Mouse (Mus musculus): ENCODE data around the gene Dhx16. TPM values are rescaled to one million over a fixed set of nuclear protein-coding genes. Genes with fewer than 3 reads are reported as not detected.
A peak's percentile ranks its signal among the peaks of the same experiment; 100 is the strongest.

Dhx16 gene
- polyA plus RNA-seq, 1 experiment = 42.4 TPM

DNA sequence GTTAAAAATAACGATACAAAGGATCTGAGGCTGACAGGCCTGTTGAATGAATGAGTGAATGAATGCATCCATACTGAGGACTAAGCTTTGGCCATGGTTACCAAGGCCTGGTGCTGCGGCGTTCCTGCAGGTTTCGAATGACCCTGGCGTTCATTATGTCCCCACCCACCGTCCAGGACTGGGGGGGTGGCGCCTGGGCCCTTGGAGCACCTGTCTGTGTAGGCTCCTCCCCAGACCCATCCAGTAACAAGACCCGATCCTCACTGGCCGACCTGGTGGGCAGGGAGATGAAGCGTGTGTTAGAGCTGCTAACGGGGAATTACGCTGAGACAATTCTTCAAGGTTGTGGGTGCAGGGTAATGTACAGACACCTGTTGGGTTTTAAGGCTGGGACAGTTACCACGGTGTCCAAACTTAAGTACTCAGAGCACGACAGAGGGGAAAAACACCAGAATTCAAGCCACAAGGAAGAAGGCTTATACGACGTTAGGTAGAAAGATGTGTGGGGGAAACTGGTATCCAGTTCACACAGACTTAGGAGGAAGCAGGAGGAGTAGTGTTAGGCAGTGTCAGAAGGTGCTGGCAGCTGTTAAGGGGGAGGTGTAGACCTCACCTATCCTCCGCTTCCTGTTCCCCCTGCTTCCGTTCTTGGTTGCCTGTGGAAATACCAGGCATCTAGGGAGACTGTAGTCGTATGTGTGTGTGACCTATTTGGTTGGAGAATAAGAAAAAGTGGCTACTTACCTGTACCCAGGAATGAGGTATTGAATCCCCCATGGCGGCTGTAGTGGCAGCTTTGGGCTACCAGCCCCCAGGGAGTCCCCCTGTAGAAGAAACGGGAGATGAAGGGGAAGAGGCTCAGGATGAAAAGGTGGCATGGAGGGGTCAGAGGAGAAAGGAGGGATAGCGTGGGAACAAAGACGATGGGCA is 18.3 kb downstream of the Dhx16 start:
- no peak for TF ChIP-seq CEBPB (IDR thresholded peaks at IDR 0.05; ENCODE audit: low read depth)
- no peak for TF ChIP-seq FOSL1 (IDR thresholded peaks at IDR 0.05; ENCODE audit: insufficient read depth, low read length, poor library complexity, severe bottlenecking)
- no peak for TF ChIP-seq MYOG (IDR thresholded peaks at IDR 0.05; ENCODE audit: control insufficient read depth, extremely low read depth, insufficient read length)
- no peak for TF ChIP-seq MAX (IDR thresholded peaks at IDR 0.05)
- TF ChIP-seq USF1 (IDR thresholded peaks at IDR 0.05; ENCODE audit: low read depth) = no peak
- TF ChIP-seq CTCF (IDR thresholded peaks at IDR 0.05; ENCODE audit: control insufficient read depth, insufficient read depth, insufficient read length) = no peak
- no peak for TF ChIP-seq MYOD1 (IDR thresholded peaks at IDR 0.05; ENCODE audit: control insufficient read depth, insufficient read length, low read depth)
- Histone ChIP-seq H3K27me3 (ENCODE audit: control insufficient read depth, insufficient read depth, insufficient read length) (no peaks in the 10 kb centered on the region), H3ac (ENCODE audit: control insufficient read depth, insufficient read length, low read depth) (peak overlapping the region; percentile 66), H3K79me3 (ENCODE audit: low read depth) (peaks cover 4% of the 10 kb centered on the region), H3K36me3 (ENCODE audit: control insufficient read depth, insufficient read depth) (peaks cover 20% of the 10 kb centered on the region), H3K79me2 (ENCODE audit: control insufficient read depth, insufficient read depth) (peaks cover 18% of the 10 kb centered on the region), H3K4me3 (ENCODE audit: insufficient read depth, poor library complexity, severe bottlenecking) (no peak overlapping the region)

DNA sequence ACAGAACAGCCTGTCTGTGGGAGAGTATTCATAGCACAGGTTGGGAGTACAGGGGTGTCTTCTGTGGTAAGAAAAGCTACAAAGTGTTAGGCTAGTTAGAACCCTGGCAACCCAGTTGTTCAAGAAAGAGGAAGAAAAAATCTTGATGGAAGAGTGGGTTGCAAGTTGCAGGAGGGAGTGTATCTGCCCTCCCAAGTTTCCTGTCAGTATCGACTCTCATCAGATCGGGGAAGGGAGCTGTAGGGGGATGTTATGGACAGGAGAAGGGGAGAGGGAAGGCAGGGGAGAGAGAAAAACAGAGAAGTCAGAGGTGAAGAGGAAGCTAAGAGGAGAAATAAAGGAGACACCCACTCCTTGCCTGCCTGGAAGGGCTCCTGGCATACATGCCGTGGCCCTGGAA is 21.0 kb downstream of the Dhx16 start:
- Histone ChIP-seq H3K36me3 (ENCODE audit: control insufficient read depth, insufficient read depth) (peaks cover 10% of the 10 kb centered on the region), H3K79me3 (ENCODE audit: low read depth) (peaks cover 4% of the 10 kb centered on the region)

DNA sequence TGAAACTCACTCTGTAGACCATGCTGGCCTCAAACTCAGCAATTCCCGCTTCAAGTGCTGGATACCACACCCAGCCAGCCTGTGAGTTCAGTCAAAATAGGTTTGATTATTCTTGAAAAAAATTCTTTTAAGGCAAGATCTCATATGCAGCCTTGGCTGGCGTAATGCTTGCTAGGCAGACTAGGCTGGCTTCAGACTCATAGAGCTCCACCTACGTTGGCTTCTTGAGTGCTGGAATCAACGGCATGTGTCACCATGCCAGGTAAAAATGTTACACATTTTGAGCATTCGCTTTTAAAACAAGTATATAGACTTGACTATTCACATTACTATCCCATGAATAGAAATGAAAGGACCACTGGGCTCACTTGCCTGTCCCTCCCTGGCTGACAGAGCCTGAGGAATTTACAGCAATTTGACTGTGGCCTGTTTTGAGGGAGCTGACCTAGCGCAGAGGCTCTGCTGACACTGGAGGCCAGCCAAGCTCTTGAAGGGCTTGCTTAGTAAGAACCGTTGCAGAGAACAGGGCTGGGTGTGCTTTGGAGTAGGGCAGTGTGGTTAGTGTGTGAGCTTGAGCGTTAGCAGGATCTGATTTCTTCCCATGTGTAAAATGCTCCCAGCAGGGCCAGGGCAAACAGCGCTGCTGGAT is 23.8 kb downstream of the Dhx16 start:
- H3K4me3 ChIP-seq (ENCODE audit: insufficient read depth, poor library complexity, severe bottlenecking) = no peak overlapping the region
- H3K36me3 ChIP-seq (ENCODE audit: control insufficient read depth, insufficient read depth) = peaks cover 19% of the 10 kb centered on the region
- H3ac ChIP-seq (ENCODE audit: control insufficient read depth, insufficient read length, low read depth) = no peak overlapping the region
- H3K27me3 ChIP-seq (ENCODE audit: control insufficient read depth, insufficient read depth, insufficient read length) = no peaks in the 10 kb centered on the region
- H3K79me3 ChIP-seq (ENCODE audit: low read depth) = no peaks in the 10 kb centered on the region
- TF ChIP-seq USF1 (IDR thresholded peaks at IDR 0.05; ENCODE audit: low read depth) (no peak), CTCF (IDR thresholded peaks at IDR 0.05; ENCODE audit: control insufficient read depth, insufficient read depth, insufficient read length) (no peak), MYOD1 (IDR thresholded peaks at IDR 0.05; ENCODE audit: control insufficient read depth, insufficient read length, low read depth) (no peak), CEBPB (IDR thresholded peaks at IDR 0.05; ENCODE audit: low read depth) (no peak), FOSL1 (IDR thresholded peaks at IDR 0.05; ENCODE audit: insufficient read depth, low read length, poor library complexity, severe bottlenecking) (no peak), MAX (IDR thresholded peaks at IDR 0.05) (no peak), MYOG (IDR thresholded peaks at IDR 0.05; ENCODE audit: control insufficient read depth, extremely low read depth, insufficient read length) (no peak)
- H3K79me2 ChIP-seq (ENCODE audit: control insufficient read depth, insufficient read depth) = peaks cover 1% of the 10 kb centered on the region

More for the DNA sequence above, 21.0 kb downstream of the Dhx16 start:
- Histone ChIP-seq H3ac (ENCODE audit: control insufficient read depth, insufficient read length, low read depth) (no peak overlapping the region), H3K79me2 (ENCODE audit: control insufficient read depth, insufficient read depth) (peaks cover 14% of the 10 kb centered on the region), H3K27me3 (ENCODE audit: control insufficient read depth, insufficient read depth, insufficient read length) (no peaks in the 10 kb centered on the region), H3K4me3 (ENCODE audit: insufficient read depth, poor library complexity, severe bottlenecking) (no peak overlapping the region)
- TF ChIP-seq USF1 (IDR thresholded peaks at IDR 0.05; ENCODE audit: low read depth) (no peak), MYOG (IDR thresholded peaks at IDR 0.05; ENCODE audit: control insufficient read depth, extremely low read depth, insufficient read length) (no peak), MAX (IDR thresholded peaks at IDR 0.05) (no peak), MYOD1 (IDR thresholded peaks at IDR 0.05; ENCODE audit: control insufficient read depth, insufficient read length, low read depth) (no peak)

DNA sequence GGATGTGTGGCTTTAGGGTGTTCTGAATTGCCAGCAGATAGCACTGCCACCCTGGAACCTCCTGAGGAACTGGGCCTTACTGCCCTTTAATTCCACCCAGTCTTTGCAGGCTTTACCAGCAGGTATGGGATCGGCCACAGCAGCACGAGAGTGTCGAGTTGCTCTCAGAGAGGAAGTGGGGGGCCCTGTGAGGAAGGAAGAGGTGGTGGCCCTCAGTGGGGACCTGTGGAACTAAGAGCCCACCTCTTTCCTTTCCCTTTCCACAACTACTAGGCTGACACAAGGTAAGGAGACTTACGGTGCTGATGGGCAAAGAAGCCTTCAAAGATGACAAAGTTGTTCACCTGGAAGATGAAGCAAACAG is 24.4 kb downstream of the Dhx16 start:
- Histone ChIP-seq H3K79me3 (ENCODE audit: low read depth) (peaks cover 3% of the 10 kb centered on the region), H3K79me2 (ENCODE audit: control insufficient read depth, insufficient read depth) (peaks cover 6% of the 10 kb centered on the region), H3K36me3 (ENCODE audit: control insufficient read depth, insufficient read depth) (peaks cover 19% of the 10 kb centered on the region), H3K4me3 (ENCODE audit: insufficient read depth, poor library complexity, severe bottlenecking) (no peak overlapping the region), H3ac (ENCODE audit: control insufficient read depth, insufficient read length, low read depth) (no peak overlapping the region), H3K27me3 (ENCODE audit: control insufficient read depth, insufficient read depth, insufficient read length) (no peaks in the 10 kb centered on the region)
- no peak for TF ChIP-seq FOSL1 (IDR thresholded peaks at IDR 0.05; ENCODE audit: insufficient read depth, low read length, poor library complexity, severe bottlenecking)
- no peak for TF ChIP-seq MYOG (IDR thresholded peaks at IDR 0.05; ENCODE audit: control insufficient read depth, extremely low read depth, insufficient read length)
- no peak for TF ChIP-seq CTCF (IDR thresholded peaks at IDR 0.05; ENCODE audit: control insufficient read depth, insufficient read depth, insufficient read length)
- no peak for TF ChIP-seq MYOD1 (IDR thresholded peaks at IDR 0.05; ENCODE audit: control insufficient read depth, insufficient read length, low read depth)
- TF ChIP-seq USF1 (IDR thresholded peaks at IDR 0.05; ENCODE audit: low read depth) = no peak
- TF ChIP-seq MAX (IDR thresholded peaks at IDR 0.05) = no peak
- no peak for TF ChIP-seq CEBPB (IDR thresholded peaks at IDR 0.05; ENCODE audit: low read depth)

DNA sequence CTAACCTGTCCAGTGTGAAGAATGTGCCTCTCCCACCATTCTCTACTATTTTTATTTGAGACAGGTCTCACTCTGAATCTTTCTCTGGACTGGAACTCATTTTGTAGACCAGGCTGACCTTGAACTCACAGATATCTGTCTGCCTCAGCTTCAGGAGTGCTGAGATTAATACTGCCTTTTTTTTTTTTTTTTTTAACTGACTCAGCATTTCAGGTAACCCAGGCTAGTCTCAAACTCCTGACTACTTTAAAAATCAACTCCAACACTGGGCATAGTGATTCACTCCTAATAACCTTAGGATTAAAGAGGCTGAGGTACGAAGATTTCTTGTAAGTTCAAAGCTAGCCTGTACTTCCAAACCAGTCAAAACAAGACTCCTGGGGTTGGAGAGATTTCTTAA is 26.0 kb downstream of the Dhx16 start:
- no peak overlapping the region for H3ac ChIP-seq (ENCODE audit: control insufficient read depth, insufficient read length, low read depth)
- no peak for TF ChIP-seq CEBPB (IDR thresholded peaks at IDR 0.05; ENCODE audit: low read depth)
- TF ChIP-seq MYOD1 (IDR thresholded peaks at IDR 0.05; ENCODE audit: control insufficient read depth, insufficient read length, low read depth) = no peak
- TF ChIP-seq FOSL1 (IDR thresholded peaks at IDR 0.05; ENCODE audit: insufficient read depth, low read length, poor library complexity, severe bottlenecking) = no peak
- no peak for TF ChIP-seq MYOG (IDR thresholded peaks at IDR 0.05; ENCODE audit: control insufficient read depth, extremely low read depth, insufficient read length)
- TF ChIP-seq USF1 (IDR thresholded peaks at IDR 0.05; ENCODE audit: low read depth) = no peak
- TF ChIP-seq CTCF (IDR thresholded peaks at IDR 0.05; ENCODE audit: control insufficient read depth, insufficient read depth, insufficient read length) = no peak
- TF ChIP-seq MAX (IDR thresholded peaks at IDR 0.05) = no peak
- no peaks in the 10 kb centered on the region for H3K27me3 ChIP-seq (ENCODE audit: control insufficient read depth, insufficient read depth, insufficient read length)
- H3K79me3 ChIP-seq (ENCODE audit: low read depth) = peaks cover 6% of the 10 kb centered on the region
- H3K79me2 ChIP-seq (ENCODE audit: control insufficient read depth, insufficient read depth) = peaks cover 18% of the 10 kb centered on the region
- H3K36me3 ChIP-seq (ENCODE audit: control insufficient read depth, insufficient read depth) = peaks cover 19% of the 10 kb centered on the region
- no peak overlapping the region for H3K4me3 ChIP-seq (ENCODE audit: insufficient read depth, poor library complexity, severe bottlenecking)

Data from C2C12 (cell line).